Mouse (Mus musculus): ENCODE results near the gene Mtmr12.

The Mtmr12 gene

GRCm38 (mm10) chr15:12284794-12285534 lies 80.1 kb downstream of the Mtmr12 start:
- no peak for DNase-seq

- no peak for DNase-seq
These were observed 80.6 kb downstream of the Mtmr12 start for GRCm38 (mm10) chr15:12285535-12285809.

- DNase-seq = no peak
These were observed 85.5 kb downstream of the Mtmr12 start for GRCm38 (mm10) chr15:12290330-12290729.

- no peak for DNase-seq
These were observed 86.9 kb downstream of the Mtmr12 start for GRCm38 (mm10) chr15:12291757-12292156.

DNA sequence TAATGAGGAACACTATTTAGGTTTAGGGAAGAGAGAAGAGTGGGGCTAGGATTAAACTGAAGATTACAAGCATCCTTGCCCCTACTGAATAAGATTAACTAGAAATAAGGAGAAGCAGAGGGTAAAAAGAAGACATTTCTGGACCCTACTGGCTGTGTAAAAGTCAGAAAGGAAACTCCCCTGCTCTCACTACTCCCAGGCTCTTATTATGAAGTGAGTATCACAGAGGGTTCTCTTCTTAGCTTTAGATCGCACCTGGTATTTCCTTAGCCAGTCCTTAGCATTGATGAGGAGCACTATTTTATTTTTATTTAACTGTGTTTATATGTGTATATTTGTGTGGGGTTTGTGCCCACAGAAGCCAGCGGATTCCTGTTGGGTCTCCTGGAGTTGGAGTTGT lies 91.4 kb downstream of the Mtmr12 start:
- DNase-seq = no peak

DNA sequence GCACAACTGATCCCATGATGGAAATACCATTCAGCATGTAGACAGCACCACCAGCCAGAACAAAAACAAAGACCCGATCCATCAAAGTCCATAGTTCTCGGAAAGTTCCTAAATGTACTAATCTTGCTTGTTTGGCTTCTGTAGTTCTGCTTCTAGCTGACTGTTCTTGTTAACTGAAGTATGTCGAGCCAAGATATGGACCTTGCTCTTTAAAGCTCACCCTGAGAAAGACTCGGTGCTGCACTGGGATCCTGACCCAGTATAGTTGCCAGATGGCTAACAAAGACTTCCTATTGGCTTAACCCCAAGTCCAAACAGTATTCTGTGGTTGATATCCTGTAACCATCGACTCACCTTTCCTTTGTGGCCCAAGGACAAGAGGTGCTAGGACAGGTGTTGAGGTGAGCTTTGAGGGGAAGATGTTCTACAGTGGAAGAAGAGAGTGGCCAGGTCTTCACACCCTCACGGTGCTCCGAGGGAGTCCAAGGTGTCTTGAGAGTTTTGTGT lies 93.5 kb downstream of the Mtmr12 start:
- no peak for DNase-seq

DNA sequence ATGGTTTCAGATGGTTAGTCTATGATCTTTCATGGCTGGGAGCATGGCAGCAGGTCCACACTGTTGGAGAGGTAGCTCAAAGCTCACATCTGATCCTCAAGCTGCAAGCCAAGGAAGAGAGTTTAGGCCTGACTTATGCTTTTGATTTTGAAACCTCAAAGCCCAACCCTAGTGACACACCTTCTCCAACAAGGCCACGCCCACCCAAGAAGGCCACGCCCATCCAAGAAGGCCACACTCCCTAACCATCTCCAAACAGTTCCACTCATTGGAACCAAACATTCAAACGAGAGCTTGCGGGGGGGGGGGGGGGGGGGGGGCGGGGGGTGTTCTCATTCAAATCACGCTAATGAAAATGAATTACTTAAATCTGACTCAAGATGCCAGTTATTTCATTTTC lies 96.9 kb downstream of the Mtmr12 start:
- no peak for DNase-seq

- no peak for DNase-seq
These were observed 101.6 kb downstream of the Mtmr12 start for GRCm38 (mm10) chr15:12306188-12307071.

DNA sequence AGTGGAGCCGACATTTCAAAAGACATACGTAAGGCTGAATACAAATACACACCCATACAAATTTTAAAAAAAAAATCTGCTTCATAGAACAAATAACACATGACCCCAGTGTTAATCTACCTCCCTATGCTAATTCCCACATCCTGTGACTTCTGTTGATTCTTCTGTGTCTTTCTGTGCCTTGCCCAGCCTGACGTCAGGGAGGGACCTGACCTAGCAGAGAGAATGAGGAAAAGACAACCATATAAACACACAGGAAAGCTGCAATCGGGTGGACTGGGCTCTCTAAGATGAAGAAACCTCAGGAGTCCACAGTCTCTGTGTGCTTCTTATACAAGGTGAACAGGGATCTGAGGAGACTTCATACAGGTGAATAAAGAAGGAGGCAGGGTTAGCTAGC lies 102.3 kb downstream of the Mtmr12 start:
- no peak for DNase-seq

DNA sequence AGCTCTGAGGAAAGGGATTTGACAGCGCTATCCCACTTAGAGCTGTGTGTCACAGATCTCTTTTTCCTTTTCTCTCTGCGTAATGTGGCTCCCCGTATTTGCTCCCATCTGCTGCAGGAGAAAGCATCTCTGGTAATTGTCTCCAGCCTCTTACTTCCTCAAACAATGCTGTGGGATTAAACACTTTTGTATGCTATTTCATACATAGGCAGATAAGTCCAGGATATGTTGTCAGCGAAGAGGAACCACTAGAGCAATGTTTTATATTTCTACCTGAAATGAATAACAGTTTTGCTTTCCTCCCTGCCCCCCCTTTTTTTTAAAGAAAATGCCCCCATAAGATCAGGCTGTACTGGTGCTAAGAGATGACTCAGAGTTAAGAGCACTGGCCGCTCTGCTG lies 103.7 kb downstream of the Mtmr12 start:
- DNase-seq = no peak

DNA sequence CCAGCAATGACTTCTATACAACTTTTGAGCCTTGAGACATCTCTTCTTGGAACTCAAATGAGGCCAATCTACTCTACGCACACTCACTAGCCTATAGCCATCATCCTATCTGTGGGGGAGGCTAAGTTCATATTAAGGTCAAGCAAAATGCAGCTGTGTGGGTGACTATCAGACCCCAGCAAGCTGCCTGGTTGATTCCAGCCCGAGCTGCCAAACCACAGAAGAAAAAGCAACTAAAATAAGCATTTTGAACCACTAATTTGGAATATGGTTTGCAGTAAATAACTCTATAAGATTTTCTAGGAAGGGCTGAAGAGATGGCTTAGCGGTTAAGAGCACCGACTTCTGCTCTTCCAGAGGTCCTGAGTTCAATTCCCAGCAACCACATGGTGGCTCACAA lies 105.8 kb downstream of the Mtmr12 start:
- no peak for DNase-seq

DNA sequence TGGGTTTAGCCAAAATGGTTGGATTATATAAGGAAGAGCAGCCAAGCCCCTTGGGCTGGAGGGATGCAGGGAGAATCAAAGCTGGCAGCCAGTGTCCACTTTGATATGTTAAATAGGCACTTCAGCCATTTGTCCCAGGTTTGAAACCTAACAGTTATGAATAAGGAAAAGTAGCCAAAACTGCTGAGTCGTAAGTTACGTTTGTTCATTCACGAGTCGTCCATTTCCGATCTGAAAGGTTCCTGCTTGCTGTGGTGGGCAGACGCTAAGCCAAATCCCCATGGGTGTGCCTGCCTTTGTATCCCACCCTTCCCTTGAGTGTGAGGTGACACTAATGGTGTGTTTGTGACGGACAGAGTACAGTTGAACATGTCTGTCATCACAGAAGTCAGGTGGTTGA lies 106.6 kb downstream of the Mtmr12 start:
- DNase-seq = no peak

DNA sequence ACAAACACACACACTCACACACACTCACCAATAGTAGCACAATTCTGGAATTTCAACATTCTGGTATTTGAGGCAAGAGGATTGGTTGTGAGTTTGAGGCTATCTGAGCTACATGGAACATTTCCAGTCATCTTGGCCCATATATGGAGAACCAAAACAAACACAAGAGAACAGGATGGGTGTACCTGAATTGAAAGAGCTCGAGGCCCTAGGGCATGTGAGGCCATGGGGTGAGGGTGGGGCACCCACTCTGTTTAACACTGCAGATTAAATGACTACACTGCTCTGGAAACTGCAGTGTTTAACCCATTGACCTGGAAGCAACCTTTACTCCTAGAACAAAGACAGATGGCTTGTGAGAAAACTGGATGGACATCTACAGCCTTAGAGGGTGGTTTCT lies 108.4 kb downstream of the Mtmr12 start:
- no peak for DNase-seq

DNA sequence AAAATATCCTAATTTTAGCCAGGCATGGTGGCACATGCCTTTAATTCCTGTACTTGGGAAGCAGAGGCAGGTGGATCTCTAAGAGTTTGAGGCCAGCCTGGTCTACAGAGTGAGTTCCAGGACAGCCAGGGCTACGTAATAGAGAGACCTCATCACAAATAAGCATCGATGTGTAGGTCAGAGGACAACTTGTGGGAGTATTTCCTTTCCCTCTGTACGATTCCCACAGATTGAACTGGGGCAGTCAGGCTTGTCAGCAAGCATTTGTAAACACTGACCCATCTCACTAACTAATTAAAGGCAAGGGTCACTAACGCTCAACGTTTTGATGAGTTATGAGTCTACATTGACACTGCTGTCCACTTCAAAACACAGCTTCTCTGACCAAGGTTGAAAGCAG lies 109.8 kb downstream of the Mtmr12 start:
- no peak for DNase-seq

- DNase-seq = no peak
These were observed 111.2 kb downstream of the Mtmr12 start for GRCm38 (mm10) chr15:12315996-12316395.

DNA sequence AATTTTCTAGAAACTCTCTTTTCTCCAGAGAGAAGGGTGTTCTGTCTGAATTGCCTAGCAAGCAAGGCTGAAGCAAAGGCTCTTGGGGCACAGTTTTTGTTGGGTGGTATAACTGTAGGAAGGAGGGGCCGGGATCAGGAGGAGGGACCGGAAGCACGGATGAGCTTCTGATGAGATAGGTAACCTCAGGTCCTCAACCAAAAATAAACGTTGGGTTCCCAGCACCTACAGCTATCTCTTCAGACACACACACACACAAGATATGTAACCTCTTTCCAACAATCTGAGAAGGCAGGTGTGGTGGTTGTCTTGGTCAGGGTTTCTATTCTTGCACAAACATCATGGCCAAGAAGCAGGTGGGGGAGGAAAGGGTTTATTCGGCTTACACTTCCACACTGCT lies 112.5 kb downstream of the Mtmr12 start:
- DNase-seq = no peak

DNA sequence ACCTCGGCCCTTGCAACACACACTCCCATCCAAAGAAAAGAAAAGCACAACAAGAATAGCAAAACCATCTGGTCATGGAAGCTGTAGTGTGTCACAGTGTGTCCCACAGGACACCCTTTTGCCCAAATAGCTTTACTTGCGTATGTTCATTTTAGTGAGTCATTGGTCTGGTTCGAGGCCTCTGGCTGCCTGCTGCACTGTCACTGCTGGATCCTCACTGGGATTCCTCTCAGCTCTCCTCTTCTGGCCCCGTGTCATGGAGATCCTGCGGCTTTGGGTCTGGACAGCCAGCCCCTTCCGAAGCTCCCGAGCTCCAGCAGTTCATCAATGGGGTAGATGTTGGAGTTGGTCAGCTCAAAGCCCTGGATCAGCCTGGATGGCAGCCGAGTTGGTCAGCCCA lies 113.6 kb downstream of the Mtmr12 start:
- no peak for DNase-seq

- DNase-seq = no peak
These were observed 115.1 kb downstream of the Mtmr12 start for GRCm38 (mm10) chr15:12319889-12320288.

GRCm38 (mm10) chr15:12320441-12321090 lies 115.7 kb downstream of the Mtmr12 start:
- no peak for DNase-seq

- peak; percentile 95 to 96 for DNase-seq
These were observed 116.4 kb downstream of the Mtmr12 start, which contains the start of gene Golph3 for GRCm38 (mm10) chr15:12321091-12321787. Gene Golph3 (plus strand): TSS chr15:12321450.

- DNase-seq = peak in 1 of 2 experiments; percentile 48
These were observed 117.2 kb downstream of the Mtmr12 start, which contains the start of gene 1810049J17Rik for GRCm38 (mm10) chr15:12321788-12322621. Gene 1810049J17Rik (minus strand): TSS chr15:12321899.
